Mouse (Mus musculus): ENCODE data around the gene Pcp4l1. TPM values are rescaled to one million over a fixed set of nuclear protein-coding genes. Genes with fewer than 3 reads are reported as not detected.
A peak's percentile ranks its signal among the peaks of the same experiment; 100 is the strongest.

Pcp4l1 gene
- polyA plus RNA-seq, 1 experiment from 2014 or later: 44.1 TPM

DNA sequence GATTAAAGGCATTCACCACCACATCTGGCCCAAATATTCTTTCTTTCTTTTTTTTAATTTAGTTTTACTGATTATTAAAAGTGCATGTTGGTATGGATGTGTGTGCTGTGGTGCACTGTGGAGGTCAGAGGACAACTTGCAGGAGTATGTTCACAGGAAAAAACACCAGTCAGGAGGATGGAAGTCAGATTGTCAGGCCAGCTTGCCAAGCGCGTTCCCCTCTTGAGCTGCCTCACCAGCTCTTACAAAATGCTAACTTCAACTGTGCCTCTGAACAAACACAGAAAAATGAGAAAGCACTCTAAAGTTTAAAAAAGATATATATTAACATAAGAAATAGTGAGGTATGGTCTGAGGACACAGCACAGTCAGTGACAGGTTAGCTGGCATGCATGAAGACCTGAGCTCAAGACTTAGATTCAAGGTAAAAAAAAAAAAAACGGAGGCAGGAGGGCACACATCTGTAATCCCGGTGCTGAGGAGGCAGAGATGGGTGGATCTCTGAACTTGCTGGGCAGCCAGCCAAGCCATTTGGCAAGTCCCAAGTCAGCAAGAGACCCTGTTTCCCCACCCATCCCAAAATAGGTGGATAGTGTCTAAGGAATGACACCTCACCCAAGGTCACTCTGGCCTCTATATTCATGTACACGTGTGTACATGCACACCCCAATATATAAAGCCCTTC is 16.4 kb downstream of the Pcp4l1 start:
- H3K36me3 ChIP-seq: no peaks in the 10 kb centered on the region
- no peak overlapping the region for H3K9ac ChIP-seq
- ATAC-seq (ENCODE audit: low FRiP score): no peak
- WGBS: 79% methylated on average over 5 of the region's 5 CpGs
- no peak overlapping the region for H3K4me2 ChIP-seq
- no peaks in the 10 kb centered on the region for H3K27me3 ChIP-seq
- H3K27ac ChIP-seq: no peak overlapping the region
- H3K4me1 ChIP-seq (replicated peaks): no peaks in the 10 kb centered on the region
- no peaks in the 10 kb centered on the region for H3K9me3 ChIP-seq
- no peak overlapping the region for H3K4me3 ChIP-seq

DNA sequence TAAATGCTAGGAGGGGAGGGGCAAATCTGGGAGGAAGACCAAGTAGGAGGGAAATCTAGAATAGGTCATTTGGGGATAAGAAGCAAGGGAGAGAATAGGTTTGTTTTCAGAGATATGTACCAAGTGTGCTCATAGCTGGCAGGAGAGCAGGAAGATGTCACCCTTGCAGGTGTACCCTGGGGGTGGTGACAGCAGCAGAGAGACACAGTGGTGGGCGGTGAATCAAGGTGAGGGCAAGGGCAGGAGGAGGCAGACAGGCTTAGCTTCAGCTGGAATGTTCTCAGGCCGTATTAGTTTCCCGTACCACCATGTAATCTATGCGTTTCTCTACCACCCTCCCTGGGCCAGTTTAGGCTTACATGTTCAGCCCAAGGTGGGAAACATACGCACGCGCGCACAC is 23.3 kb downstream of the Pcp4l1 start:
- H3K4me1 ChIP-seq (replicated peaks): no peaks in the 10 kb centered on the region
- no peak for ATAC-seq (ENCODE audit: low FRiP score)
- WGBS: 96% methylated on average over 8 of the region's 8 CpGs
- H3K9ac ChIP-seq: no peak overlapping the region
- H3K4me3 ChIP-seq: no peak overlapping the region
- no peak overlapping the region for H3K27ac ChIP-seq
- no peak overlapping the region for H3K4me2 ChIP-seq
- H3K9me3 ChIP-seq: no peaks in the 10 kb centered on the region
- no peaks in the 10 kb centered on the region for H3K27me3 ChIP-seq
- no peaks in the 10 kb centered on the region for H3K36me3 ChIP-seq

DNA sequence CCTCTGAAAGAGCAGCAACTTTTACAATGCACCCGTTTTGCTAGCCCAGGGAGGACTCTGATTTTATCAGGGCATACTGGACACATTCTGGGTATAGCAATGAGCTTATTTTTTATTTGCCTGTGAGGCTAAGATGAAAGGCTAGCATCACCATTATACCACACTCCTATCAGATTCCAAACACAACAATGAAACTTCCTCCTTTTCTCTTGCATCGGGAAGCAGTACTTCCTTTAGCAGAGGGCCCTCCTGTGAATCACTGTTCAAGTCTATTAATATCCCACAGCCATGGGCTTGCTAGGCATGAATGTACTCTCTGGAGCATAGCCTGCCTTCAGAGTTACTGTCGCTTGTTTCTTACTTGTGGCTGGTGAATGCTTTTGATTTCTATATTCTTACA is 24.9 kb downstream of the Pcp4l1 start:
- no peak for ATAC-seq (ENCODE audit: low FRiP score)
- H3K4me2 ChIP-seq: no peak overlapping the region
- H3K4me1 ChIP-seq (replicated peaks): no peaks in the 10 kb centered on the region
- no peaks in the 10 kb centered on the region for H3K9me3 ChIP-seq
- H3K4me3 ChIP-seq: no peak overlapping the region
- no peaks in the 10 kb centered on the region for H3K36me3 ChIP-seq
- no peak overlapping the region for H3K9ac ChIP-seq
- WGBS: 61% methylated on average over 3 of the region's 3 CpGs
- H3K27me3 ChIP-seq: no peaks in the 10 kb centered on the region
- no peak overlapping the region for H3K27ac ChIP-seq

DNA sequence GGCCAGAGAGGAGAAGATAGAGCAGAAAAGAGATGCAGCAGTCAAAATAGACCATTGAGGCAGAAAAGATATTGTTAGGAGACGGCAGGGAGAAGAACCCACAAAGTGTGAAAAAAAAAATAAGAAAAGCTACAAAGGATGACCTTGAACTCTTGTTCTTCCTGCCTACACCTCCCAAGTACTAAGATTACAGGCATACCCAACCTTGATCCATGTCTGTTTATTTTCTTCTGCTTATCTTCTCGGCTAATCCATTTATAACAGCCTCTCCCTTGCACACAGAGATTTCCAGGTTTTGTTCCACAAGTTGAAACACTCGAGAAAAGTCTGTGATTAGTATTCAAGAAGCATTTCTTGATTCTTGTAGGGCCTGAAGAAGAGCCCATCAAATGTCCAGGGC is 26.2 kb downstream of the Pcp4l1 start:
- no peaks in the 10 kb centered on the region for H3K36me3 ChIP-seq
- H3K4me3 ChIP-seq: no peak overlapping the region
- no peak for ATAC-seq (ENCODE audit: low FRiP score)
- H3K9ac ChIP-seq: no peak overlapping the region
- 78% methylated on average over 3 of the region's 3 CpGs for WGBS
- H3K4me1 ChIP-seq (replicated peaks): no peaks in the 10 kb centered on the region
- H3K27me3 ChIP-seq: no peaks in the 10 kb centered on the region
- no peak overlapping the region for H3K4me2 ChIP-seq
- H3K9me3 ChIP-seq: no peaks in the 10 kb centered on the region
- H3K27ac ChIP-seq: no peak overlapping the region

DNA sequence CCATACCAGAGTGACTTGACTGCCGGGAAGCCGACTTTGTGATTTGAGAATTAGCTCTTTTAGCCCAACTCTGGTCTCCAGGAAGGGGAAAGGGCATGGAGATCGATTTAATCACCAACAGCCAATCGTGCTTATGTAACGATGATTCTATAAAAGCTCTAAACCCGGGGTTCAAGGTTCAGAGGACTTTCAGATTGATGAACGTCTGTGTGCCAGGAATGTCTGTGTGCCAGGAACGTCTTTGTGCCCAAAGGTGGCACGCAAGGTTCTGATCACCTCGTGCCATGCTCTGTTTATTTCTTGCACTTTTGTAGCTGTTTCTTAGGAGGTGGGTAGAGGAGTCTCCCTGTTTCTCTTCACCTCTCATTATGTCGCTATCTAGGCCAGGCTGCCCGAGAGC is 27.2 kb downstream of the Pcp4l1 start:
- H3K4me2 ChIP-seq: no peak overlapping the region
- no peaks in the 10 kb centered on the region for H3K9me3 ChIP-seq
- no peak overlapping the region for H3K27ac ChIP-seq
- no peaks in the 10 kb centered on the region for H3K4me1 ChIP-seq (replicated peaks)
- no peak overlapping the region for H3K4me3 ChIP-seq
- H3K27me3 ChIP-seq: no peaks in the 10 kb centered on the region
- H3K9ac ChIP-seq: no peak overlapping the region
- no peaks in the 10 kb centered on the region for H3K36me3 ChIP-seq
- WGBS: 89% methylated on average over 12 of the region's 12 CpGs
- ATAC-seq (ENCODE audit: low FRiP score): no peak

DNA sequence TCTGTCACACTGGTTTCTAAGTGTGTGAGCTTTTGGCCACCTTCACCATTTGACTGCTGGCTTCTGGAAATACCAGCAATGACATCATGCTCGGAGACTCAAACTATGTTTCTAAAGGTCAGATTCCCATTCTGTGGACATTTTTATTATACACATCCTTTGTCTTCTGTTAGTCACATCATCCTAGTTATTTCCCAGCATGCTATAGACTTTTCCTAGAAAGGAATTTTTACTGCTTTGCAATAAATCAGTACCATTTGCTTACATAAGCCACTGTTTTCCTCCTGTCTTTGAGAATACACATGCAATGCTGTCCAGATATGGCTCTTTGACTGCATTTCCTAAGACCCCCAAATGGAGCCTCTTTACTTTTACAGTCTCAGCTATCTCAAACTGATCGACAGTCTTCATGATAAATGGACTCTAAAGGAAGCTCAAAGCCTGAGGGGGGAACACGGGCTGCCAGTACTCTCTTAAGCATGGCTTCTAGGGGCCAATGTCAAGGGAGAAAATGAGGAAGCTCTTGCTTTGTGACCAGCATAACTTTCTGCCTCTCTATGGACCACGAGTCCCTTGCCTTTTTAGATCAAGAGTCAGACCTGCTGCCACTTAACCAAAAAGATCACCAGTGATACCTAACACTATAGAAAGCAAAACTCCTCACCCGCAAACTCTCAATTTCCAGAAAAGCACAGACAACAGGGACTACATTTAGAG is 30.3 kb downstream of the Pcp4l1 start:
- no peak for ATAC-seq (ENCODE audit: low FRiP score)
- no peaks in the 10 kb centered on the region for H3K36me3 ChIP-seq
- no peak overlapping the region for H3K4me3 ChIP-seq
- 78% methylated on average over 5 of the region's 5 CpGs for WGBS
- no peaks in the 10 kb centered on the region for H3K9me3 ChIP-seq
- H3K9ac ChIP-seq: no peak overlapping the region
- H3K27me3 ChIP-seq: peaks cover 8% of the 10 kb centered on the region
- no peak overlapping the region for H3K27ac ChIP-seq
- H3K4me2 ChIP-seq: no peak overlapping the region
- no peaks in the 10 kb centered on the region for H3K4me1 ChIP-seq (replicated peaks)

DNA sequence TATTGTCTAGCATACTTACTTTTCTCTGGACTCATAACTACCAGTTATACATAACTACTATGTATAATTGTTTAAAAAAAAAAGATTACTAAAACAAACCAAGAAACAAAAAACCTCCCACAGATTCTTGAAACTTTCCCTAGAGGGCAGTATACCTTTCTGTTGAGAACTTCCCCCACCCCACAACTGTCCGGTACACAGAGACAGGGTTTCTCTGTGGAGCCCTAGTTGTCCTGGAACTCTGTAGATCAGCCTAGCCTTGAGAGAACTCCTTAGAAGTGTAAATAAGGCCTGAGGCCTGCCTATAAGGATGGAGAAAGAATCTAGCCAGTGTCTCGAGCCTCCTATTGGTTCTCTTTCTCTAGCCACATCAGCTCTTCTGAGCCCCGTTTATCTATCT is 31.8 kb downstream of the Pcp4l1 start:
- H3K27me3 ChIP-seq: peaks cover 23% of the 10 kb centered on the region
- no peak overlapping the region for H3K4me3 ChIP-seq
- H3K4me2 ChIP-seq: no peak overlapping the region
- no peaks in the 10 kb centered on the region for H3K36me3 ChIP-seq
- peaks cover 7% of the 10 kb centered on the region; the same call in 1 of the 2 replicates for H3K4me1 ChIP-seq (replicated peaks)
- no peak for ATAC-seq (ENCODE audit: low FRiP score)
- H3K27ac ChIP-seq: no peak overlapping the region
- H3K9me3 ChIP-seq: no peaks in the 10 kb centered on the region
- H3K9ac ChIP-seq: no peak overlapping the region
- WGBS: 35% methylated on average over 3 of the region's 3 CpGs

DNA sequence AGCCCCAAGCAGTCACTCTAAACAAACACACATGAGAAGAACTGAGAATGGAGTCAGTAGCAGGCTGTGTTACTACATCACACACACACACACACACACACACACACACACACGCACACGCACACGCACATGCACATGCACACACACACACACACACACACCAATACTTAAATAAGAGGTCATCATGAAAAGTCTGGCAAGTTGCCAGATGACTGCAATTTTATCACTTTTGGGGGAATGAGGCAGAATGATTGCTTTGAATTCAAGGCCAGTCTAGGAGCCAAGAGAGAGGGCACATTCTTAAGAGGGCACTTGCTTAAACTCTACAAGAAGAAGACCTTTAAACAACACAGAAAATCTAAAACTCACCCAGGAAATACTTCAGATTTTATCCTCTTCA is 33.5 kb downstream of the Pcp4l1 start:
- peaks cover 34% of the 10 kb centered on the region for H3K27me3 ChIP-seq
- no peak overlapping the region for H3K4me2 ChIP-seq
- H3K9me3 ChIP-seq: no peaks in the 10 kb centered on the region
- H3K36me3 ChIP-seq: no peaks in the 10 kb centered on the region
- no peak overlapping the region for H3K9ac ChIP-seq
- no peak for ATAC-seq (ENCODE audit: low FRiP score)
- H3K4me1 ChIP-seq (replicated peaks): peaks cover 7% of the 10 kb centered on the region; the same call in 1 of the 2 replicates
- 90% methylated on average over 3 of the region's 3 CpGs for WGBS
- no peak overlapping the region for H3K4me3 ChIP-seq
- no peak overlapping the region for H3K27ac ChIP-seq

DNA sequence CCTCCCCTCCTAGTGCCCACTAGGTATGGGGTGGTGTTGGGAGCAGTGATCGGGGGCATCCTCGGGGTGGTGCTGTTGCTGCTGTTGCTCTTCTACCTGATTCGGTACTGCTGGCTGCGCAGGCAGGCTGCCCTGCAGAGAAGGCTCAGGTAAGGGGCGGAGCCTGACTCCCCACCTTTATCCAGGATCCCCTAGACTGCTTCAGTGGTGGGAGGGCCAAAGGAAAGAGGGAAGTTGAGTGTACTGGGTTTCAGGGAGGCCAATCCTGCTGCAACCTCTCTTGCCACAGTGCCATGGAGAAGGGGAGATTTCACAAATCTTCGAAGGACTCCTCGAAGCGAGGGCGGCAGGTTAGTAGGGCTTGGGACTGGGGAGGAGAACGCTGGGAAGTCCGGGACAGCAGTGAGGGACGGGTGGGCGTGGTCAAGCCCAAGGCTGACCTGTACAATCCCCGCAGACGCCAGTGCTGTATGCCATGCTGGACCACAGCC is 36.5 kb downstream of the Pcp4l1 start:
- Histone ChIP-seq H3K9ac (peak overlapping the region; percentile 4; the same call in 1 of the 2 replicates), H3K4me1 (replicated peaks) (peaks cover 7% of the 10 kb centered on the region; the same call in 1 of the 2 replicates), H3K27me3 (peaks cover 52% of the 10 kb centered on the region), H3K9me3 (no peaks in the 10 kb centered on the region), H3K36me3 (no peaks in the 10 kb centered on the region), H3K27ac (no peak overlapping the region), H3K4me2 (peak overlapping the region; percentile 41), H3K4me3 (peak overlapping the region; percentile 11)
- no peak for ATAC-seq (ENCODE audit: low FRiP score)
- WGBS: 8% methylated on average over 15 of the region's 15 CpGs

DNA sequence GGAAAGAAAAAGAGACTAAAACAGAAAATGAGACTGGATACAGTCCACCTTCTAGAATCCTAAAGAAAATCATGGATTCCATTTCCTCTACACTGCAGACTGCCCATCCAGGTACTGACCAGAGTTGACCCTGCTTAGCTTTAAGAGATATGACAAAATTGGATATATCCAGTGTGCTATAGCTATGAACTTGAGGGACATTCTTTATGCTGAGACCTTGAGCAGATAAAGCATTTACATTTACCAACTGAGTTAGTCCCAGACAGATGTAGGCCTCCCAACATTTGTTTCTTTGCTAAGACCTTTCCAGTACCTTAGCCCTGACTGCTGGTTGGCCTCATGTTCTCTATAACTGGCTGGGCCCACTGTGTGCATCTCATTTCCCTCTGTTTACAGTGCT is 38.1 kb downstream of the Pcp4l1 start:
- no peaks in the 10 kb centered on the region for H3K36me3 ChIP-seq
- H3K9me3 ChIP-seq: no peaks in the 10 kb centered on the region
- peaks cover 7% of the 10 kb centered on the region; the same call in 1 of the 2 replicates for H3K4me1 ChIP-seq (replicated peaks)
- H3K27ac ChIP-seq: no peak overlapping the region
- H3K9ac ChIP-seq: no peak overlapping the region
- H3K27me3 ChIP-seq: peaks cover 54% of the 10 kb centered on the region
- no peak overlapping the region for H3K4me3 ChIP-seq
- no peak overlapping the region for H3K4me2 ChIP-seq
- no peak for ATAC-seq (ENCODE audit: low FRiP score)

DNA sequence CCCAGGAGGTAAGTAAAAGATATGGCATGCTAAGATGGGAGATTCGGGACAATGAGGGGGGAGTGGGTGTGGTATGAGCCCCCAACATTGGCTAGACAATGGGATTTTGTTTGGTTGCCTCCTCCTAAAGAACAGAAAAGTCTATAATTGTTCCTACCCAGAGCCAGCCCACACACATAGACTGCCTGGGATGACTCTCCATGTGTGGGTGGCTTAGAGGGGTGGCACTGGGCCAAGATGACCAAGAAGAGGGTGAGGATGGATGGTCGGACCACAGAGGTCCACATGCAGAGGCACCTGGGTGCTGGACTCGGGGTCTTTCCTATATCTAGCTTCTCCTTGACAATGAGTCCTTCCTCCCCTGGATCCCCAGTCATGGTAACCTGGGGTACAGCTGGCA is 39.4 kb downstream of the Pcp4l1 start:
- H3K9ac ChIP-seq: no peak overlapping the region
- 85% methylated on average over 3 of the region's 3 CpGs for WGBS

DNA sequence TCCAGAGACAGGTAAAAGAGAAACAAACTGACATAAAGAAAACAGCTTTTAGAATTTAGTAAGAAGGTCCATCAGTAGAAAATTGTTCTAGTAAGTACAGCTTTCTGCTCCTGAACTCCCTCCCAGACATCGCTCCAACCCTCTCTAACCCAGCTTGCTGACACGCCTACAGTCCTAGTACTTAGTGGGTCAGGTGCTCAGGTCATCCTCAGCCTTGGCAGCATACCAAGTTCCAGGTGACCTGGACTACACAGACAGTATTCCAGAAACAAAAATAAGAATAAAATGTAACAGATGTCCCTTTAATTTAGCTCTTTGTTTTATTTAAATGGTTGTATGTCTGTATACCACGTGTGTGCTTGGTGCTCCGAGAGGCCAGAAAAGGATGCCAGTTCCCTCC is 44.1 kb downstream of the Pcp4l1 start:
- Histone ChIP-seq H3K4me3 (no peak overlapping the region), H3K4me2 (no peak overlapping the region), H3K4me1 (replicated peaks) (peaks cover 27% of the 10 kb centered on the region), H3K9ac (no peak overlapping the region), H3K9me3 (no peaks in the 10 kb centered on the region), H3K27me3 (peaks cover 19% of the 10 kb centered on the region), H3K36me3 (no peaks in the 10 kb centered on the region), H3K27ac (no peak overlapping the region)
- WGBS: 88% methylated on average over 4 of the region's 4 CpGs
- no peak for ATAC-seq (ENCODE audit: low FRiP score)

More for the DNA sequence above, 39.4 kb downstream of the Pcp4l1 start:
- no peak overlapping the region for H3K4me2 ChIP-seq
- peaks cover 53% of the 10 kb centered on the region for H3K27me3 ChIP-seq
- ATAC-seq (ENCODE audit: low FRiP score): no peak
- peaks cover 7% of the 10 kb centered on the region; the same call in 1 of the 2 replicates for H3K4me1 ChIP-seq (replicated peaks)
- H3K27ac ChIP-seq: no peak overlapping the region
- H3K36me3 ChIP-seq: no peaks in the 10 kb centered on the region
- no peaks in the 10 kb centered on the region for H3K9me3 ChIP-seq
- no peak overlapping the region for H3K4me3 ChIP-seq
